Mouse (Mus musculus): Measurements from ENCODE around the gene Mettl2. TPM values are rescaled to one million over a fixed set of nuclear protein-coding genes. Genes with fewer than 3 reads are reported as not detected.

The Mettl2 gene
- total and polyA plus RNA-seq, 2 experiments from 2014 or later = 31.6 to 38.1 TPM

GRCm38 (mm10) chr11:105164516-105165510 is 38.6 kb downstream of the Mettl2 start:
- H3K36me3 ChIP-seq (ENCODE audit: insufficient read depth) = no peaks in the 10 kb centered on the region
- no peaks in the 10 kb centered on the region for H3K9me3 ChIP-seq (ENCODE audit: low read length)
- no peak overlapping the region for H3K4me3 ChIP-seq (ENCODE audit: low read depth, low read length)
- DNase-seq (no peak), ATAC-seq (no peak)
- H3K9ac ChIP-seq = no peak overlapping the region
- H3K27me3 ChIP-seq (ENCODE audit: insufficient read depth, low read length) = no peaks in the 10 kb centered on the region
- 87% methylated on average over 69 of the region's 69 CpGs for WGBS
- TF ChIP-seq CTCF (IDR thresholded peaks at IDR 0.05; ENCODE audit: low read depth) = no peak
- no peak overlapping the region for H3K4me2 ChIP-seq (ENCODE audit: low read depth)
- no peaks in the 10 kb centered on the region for H3K4me1 ChIP-seq (ENCODE audit: insufficient read depth)
- no peak overlapping the region for H3K27ac ChIP-seq (ENCODE audit: low read depth, low read length)

- Histone ChIP-seq H3K9me3 (ENCODE audit: low read length) (no peaks in the 10 kb centered on the region), H3K36me3 (ENCODE audit: insufficient read depth) (no peaks in the 10 kb centered on the region), H3K4me2 (ENCODE audit: low read depth) (no peak overlapping the region), H3K27me3 (ENCODE audit: insufficient read depth, low read length) (no peaks in the 10 kb centered on the region), H3K4me3 (ENCODE audit: low read depth, low read length) (no peak overlapping the region), H3K27ac (ENCODE audit: low read depth, low read length) (no peak overlapping the region), H3K9ac (no peak overlapping the region), H3K4me1 (ENCODE audit: insufficient read depth) (no peaks in the 10 kb centered on the region)
- 93% methylated on average over 10 of the region's 10 CpGs for WGBS
- no peak for TF ChIP-seq CTCF (IDR thresholded peaks at IDR 0.05; ENCODE audit: low read depth)
- ATAC-seq (no peak), DNase-seq (no peak)
These were observed 40.6 kb downstream of the Mettl2 start for GRCm38 (mm10) chr11:105166780-105167179.

- ATAC-seq (no peak), DNase-seq (no peak)
- Histone ChIP-seq H3K36me3 (ENCODE audit: insufficient read depth) (no peaks in the 10 kb centered on the region), H3K27me3 (ENCODE audit: insufficient read depth, low read length) (no peaks in the 10 kb centered on the region), H3K27ac (ENCODE audit: low read depth, low read length) (no peak within 1 kb of the TSS), H3K9ac (no peak within 1 kb of the TSS), H3K4me1 (ENCODE audit: insufficient read depth) (peaks cover 17% of the 10 kb centered on the region; the same call in 1 of the 2 replicates), H3K9me3 (ENCODE audit: low read length) (no peaks in the 10 kb centered on the region), H3K4me2 (ENCODE audit: low read depth) (peak within 1 kb of the TSS; percentile 94; the same call in 1 of the 2 replicates), H3K4me3 (ENCODE audit: low read depth, low read length) (no peak within 1 kb of the TSS)
- WGBS = 52% methylated on average over 2 of the region's 2 CpGs
- TF ChIP-seq CTCF (IDR thresholded peaks at IDR 0.05; ENCODE audit: low read depth) = no peak
These were observed 52.3 kb downstream of the Mettl2 start, which contains the start of gene Tlk2 for GRCm38 (mm10) chr11:105178516-105178915. TSS of gene Tlk2 (plus strand) at chr11:105178807.

GRCm38 (mm10) chr11:105179523-105179922 is 53.3 kb downstream of the Mettl2 start:
- H3K27ac ChIP-seq (ENCODE audit: low read depth, low read length) = no peak overlapping the region
- H3K9me3 ChIP-seq (ENCODE audit: low read length) = no peaks in the 10 kb centered on the region
- 92% methylated on average over 4 of the region's 4 CpGs for WGBS
- peaks cover 3% of the 10 kb centered on the region; the same call in 1 of the 2 replicates for H3K36me3 ChIP-seq (ENCODE audit: insufficient read depth)
- no peak overlapping the region for H3K9ac ChIP-seq
- no peaks in the 10 kb centered on the region for H3K27me3 ChIP-seq (ENCODE audit: insufficient read depth, low read length)
- no peak for ATAC-seq
- DNase-seq = no peak
- no peak overlapping the region for H3K4me3 ChIP-seq (ENCODE audit: low read depth, low read length)
- peaks cover 17% of the 10 kb centered on the region; the same call in 1 of the 2 replicates for H3K4me1 ChIP-seq (ENCODE audit: insufficient read depth)
- H3K4me2 ChIP-seq (ENCODE audit: low read depth) = peak overlapping the region; percentile 94; the same call in 1 of the 2 replicates
- TF ChIP-seq CTCF (IDR thresholded peaks at IDR 0.05; ENCODE audit: low read depth) = no peak

GRCm38 (mm10) chr11:105180471-105181091 is 54.4 kb downstream of the Mettl2 start:
- 1% methylated on average over 34 of the region's 35 CpGs for WGBS
- DNase-seq = peak; percentile 32
- no peaks in the 10 kb centered on the region for H3K9me3 ChIP-seq (ENCODE audit: low read length)
- H3K4me1 ChIP-seq (ENCODE audit: insufficient read depth) = peaks cover 17% of the 10 kb centered on the region; the same call in 1 of the 2 replicates
- peak overlapping the region; percentile 96 for H3K4me3 ChIP-seq (ENCODE audit: low read depth, low read length)
- peak overlapping the region; percentile 96 for H3K9ac ChIP-seq
- peaks cover 7% of the 10 kb centered on the region; the same call in 1 of the 2 replicates for H3K36me3 ChIP-seq (ENCODE audit: insufficient read depth)
- no peak for TF ChIP-seq CTCF (IDR thresholded peaks at IDR 0.05; ENCODE audit: low read depth)
- H3K27me3 ChIP-seq (ENCODE audit: insufficient read depth, low read length) = no peaks in the 10 kb centered on the region
- peak overlapping the region; percentile 94 for H3K4me2 ChIP-seq (ENCODE audit: low read depth)
- H3K27ac ChIP-seq (ENCODE audit: low read depth, low read length) = peak overlapping the region; percentile 92
- no peak for ATAC-seq

GRCm38 (mm10) chr11:105181126-105181637 is 55.0 kb downstream of the Mettl2 start:
- peak overlapping the region; percentile 96 for H3K4me3 ChIP-seq (ENCODE audit: low read depth, low read length)
- ATAC-seq (peak; percentile 97), DNase-seq (peak; percentile 95)
- peak overlapping the region; percentile 94 for H3K4me2 ChIP-seq (ENCODE audit: low read depth)
- TF ChIP-seq CTCF (IDR thresholded peaks at IDR 0.05; ENCODE audit: low read depth) = no peak
- WGBS = 3% methylated on average over 59 of the region's 60 CpGs
- no peaks in the 10 kb centered on the region for H3K27me3 ChIP-seq (ENCODE audit: insufficient read depth, low read length)
- H3K36me3 ChIP-seq (ENCODE audit: insufficient read depth) = peaks cover 7% of the 10 kb centered on the region; the same call in 1 of the 2 replicates
- peak overlapping the region; percentile 93 for H3K27ac ChIP-seq (ENCODE audit: low read depth, low read length)
- no peaks in the 10 kb centered on the region for H3K9me3 ChIP-seq (ENCODE audit: low read length)
- peaks cover 17% of the 10 kb centered on the region; the same call in 1 of the 2 replicates for H3K4me1 ChIP-seq (ENCODE audit: insufficient read depth)
- peak overlapping the region; percentile 96 for H3K9ac ChIP-seq
